Mouse (Mus musculus): ENCODE data around the gene Hoga1. TPM values are rescaled to one million over a fixed set of nuclear protein-coding genes. Genes with fewer than 3 reads are reported as not detected.

Gene Hoga1
- total RNA-seq (2014; fragmentation: Nextera tagmentation) (not detected in 2 replicates), total RNA-seq (2017) (not detected in 2 replicates), polyA plus RNA-seq (2012) (not detected in 2 replicates)

DNA sequence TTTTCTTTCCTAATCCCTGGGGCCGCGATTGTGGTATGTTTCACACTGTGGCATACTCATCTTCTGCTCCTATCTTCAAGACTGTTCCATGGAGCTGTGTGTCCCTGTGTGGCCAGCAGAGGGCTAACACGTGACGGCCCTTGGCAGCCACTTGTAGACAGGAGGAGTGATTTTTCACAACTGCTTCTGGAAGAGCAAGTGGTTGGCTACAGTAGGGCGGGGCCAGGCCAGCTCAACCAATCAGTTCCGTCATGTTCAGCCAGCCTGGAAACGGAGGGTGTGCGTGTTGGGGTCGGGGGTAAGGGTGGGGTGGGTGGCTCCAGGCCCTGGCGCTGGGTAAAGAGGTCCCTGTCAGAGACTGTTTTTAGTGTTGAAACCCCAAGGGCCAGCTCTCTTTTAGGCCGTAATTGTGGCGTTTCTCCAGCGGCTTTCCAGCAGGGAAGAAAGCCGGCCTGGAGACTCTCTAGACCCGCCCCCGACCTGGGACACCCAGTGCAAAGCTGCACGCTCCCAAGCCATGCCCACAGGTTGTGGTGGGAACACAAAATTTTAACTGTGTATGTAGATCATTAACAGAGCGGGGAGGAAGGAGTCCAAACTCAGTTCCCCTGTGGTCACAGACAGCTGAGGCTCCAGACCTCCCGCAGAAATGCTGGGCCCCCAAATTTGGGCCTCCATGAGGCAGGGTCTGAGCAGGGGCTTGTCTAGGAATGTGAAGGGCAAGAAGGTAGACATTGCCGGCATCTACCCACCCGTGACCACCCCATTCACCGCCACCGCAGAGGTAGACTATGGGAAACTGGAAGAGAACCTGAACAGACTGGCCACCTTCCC lies at the start of gene Hoga1:
Hoga1 (plus strand) TSS at position 342 of the 834 bp plus-strand sequence.
- H3K4me1 ChIP-seq (ENCODE audit: insufficient read depth, low read depth, low read length): no peaks in the 10 kb centered on the region
- ATAC-seq (ENCODE audit: extremely low read depth, insufficient number of reproducible peaks, low FRiP score, poor library complexity, severe bottlenecking) (no peak), DNase-seq (ENCODE audit: low spot score) (peak; percentile 19)
- TF ChIP-seq GATA2 (IDR thresholded peaks at IDR 0.05; ENCODE audit: borderline replicate concordance, low read depth, low read length): no peak
- TF ChIP-seq TAL1 (conservative IDR thresholded peaks at IDR 0.05; ENCODE audit: low read depth, low read length): no peak
- TF ChIP-seq GATA1 (IDR thresholded peaks at IDR 0.05; ENCODE audit: borderline replicate concordance, low read length): no peak
- TF ChIP-seq POLR2AphosphoS5 (IDR thresholded peaks at IDR 0.05; ENCODE audit: insufficient replicate concordance, low read depth, low read length): no peak
- TF ChIP-seq CTCF (IDR thresholded peaks at IDR 0.05; ENCODE audit: low read depth, low read length): no peak
- peaks cover 34% of the 10 kb centered on the region for H3K27me3 ChIP-seq (ENCODE audit: insufficient read depth, low read length)
- H3K4me3 ChIP-seq (ENCODE audit: low read depth, low read length): no peak within 1 kb of the TSS
- no peaks in the 10 kb centered on the region for H3K9me3 ChIP-seq (replicated peaks)
- H3K36me3 ChIP-seq (replicated peaks): no peaks in the 10 kb centered on the region

DNA sequence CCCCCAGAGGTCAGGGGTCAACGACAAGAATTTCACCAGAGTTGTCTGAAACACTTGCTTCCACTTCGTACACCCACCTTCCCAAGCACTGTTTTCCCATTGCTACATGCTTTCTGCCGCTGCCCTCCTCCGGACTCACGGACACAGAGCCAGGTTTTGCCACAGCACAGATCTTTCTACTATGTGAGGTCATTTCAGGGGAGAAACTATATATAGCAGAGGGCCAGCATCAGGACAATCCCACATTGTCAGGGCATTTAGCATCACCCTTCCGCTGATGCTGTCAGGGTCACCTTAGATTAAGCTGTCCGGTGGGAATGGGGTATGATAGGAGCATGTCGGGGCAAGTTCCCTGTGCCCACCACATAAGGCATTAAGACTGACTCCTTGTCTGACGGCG lies 48.3 kb upstream of the Hoga1 start:
- Histone ChIP-seq H3K36me3 (replicated peaks) (no peaks in the 10 kb centered on the region), H3K4me3 (ENCODE audit: low read depth, low read length) (no peak overlapping the region), H3K4me1 (ENCODE audit: insufficient read depth, low read depth, low read length) (no peaks in the 10 kb centered on the region), H3K9me3 (replicated peaks) (no peaks in the 10 kb centered on the region), H3K27me3 (ENCODE audit: insufficient read depth, low read length) (peaks cover 27% of the 10 kb centered on the region)
- DNase-seq (ENCODE audit: low spot score) (no peak), ATAC-seq (ENCODE audit: extremely low read depth, insufficient number of reproducible peaks, low FRiP score, poor library complexity, severe bottlenecking) (no peak)
- TF ChIP-seq CTCF (IDR thresholded peaks at IDR 0.05; ENCODE audit: low read depth, low read length) (no peak), GATA2 (IDR thresholded peaks at IDR 0.05; ENCODE audit: borderline replicate concordance, low read depth, low read length) (no peak), POLR2AphosphoS5 (IDR thresholded peaks at IDR 0.05; ENCODE audit: insufficient replicate concordance, low read depth, low read length) (no peak), TAL1 (conservative IDR thresholded peaks at IDR 0.05; ENCODE audit: low read depth, low read length) (no peak), GATA1 (IDR thresholded peaks at IDR 0.05; ENCODE audit: borderline replicate concordance, low read length) (no peak)

DNA sequence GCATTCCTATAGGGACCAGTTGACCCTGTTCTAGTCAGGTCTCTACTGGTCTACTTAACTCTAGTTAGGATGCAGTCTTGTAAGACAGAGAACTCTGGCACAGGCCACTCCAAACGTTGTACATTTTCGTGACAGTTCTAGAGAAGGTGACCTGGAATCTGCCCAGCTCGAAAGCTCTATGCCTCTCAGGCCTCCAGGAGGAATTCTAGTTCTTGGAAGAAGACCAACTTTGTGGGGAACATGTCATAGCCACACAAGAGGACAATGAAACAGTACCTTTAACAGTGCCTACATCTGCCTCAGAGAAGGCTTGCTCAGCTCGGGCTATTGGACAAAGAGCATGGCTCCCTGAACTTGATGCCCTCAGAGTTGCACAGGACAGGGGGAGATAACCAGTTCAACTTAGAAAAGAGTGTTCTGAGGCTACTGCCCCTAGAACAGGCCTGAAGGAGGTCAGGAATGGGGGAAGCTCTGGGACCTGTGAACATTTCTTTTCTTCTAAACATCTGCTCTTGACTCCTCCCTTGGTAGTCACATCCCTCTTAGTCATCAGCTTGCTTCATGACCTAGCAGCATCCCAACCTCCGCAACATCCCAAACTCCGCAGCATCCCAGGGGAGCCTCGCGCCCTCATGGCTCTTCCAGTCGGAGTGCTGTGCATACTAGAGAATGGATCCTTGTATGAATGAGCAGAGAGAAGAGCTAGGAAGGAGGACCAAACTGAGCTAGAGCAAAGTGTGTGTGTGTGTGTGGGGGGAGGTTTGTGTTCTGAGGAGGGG lies 46.5 kb upstream of the Hoga1 start:
- no peaks in the 10 kb centered on the region for H3K4me1 ChIP-seq (ENCODE audit: insufficient read depth, low read depth, low read length)
- no peak for TF ChIP-seq POLR2AphosphoS5 (IDR thresholded peaks at IDR 0.05; ENCODE audit: insufficient replicate concordance, low read depth, low read length)

DNA sequence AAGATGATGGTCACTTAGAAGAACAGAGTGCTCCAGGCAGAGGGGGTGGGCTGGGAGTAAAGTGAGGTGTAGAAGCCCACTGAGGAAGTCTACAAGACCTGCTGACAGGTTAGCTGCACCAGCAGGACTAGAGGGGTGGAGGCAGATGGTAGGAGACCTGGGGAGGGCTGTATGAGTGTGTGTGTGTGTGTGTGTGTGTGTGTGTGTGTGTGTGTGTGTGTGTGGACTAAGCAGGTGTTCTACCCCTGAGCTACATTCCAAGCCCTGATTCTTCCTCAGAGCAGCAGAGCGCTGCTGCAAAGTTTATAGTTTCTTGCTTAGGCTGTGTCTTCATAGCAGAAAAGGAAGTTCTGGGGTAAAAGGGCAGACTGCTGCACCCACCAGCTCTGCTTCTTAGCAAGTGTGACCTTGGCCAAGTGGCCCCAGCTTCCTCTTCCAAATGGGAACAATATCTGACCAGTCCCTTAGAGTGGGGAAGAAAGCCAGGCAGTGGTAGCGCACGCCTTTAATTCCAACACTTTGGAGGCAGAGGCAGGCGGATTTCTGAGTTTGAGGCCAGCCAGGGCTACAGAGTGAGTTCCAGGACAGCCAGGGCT lies 45.6 kb upstream of the Hoga1 start:
- H3K27me3 ChIP-seq (ENCODE audit: insufficient read depth, low read length): peaks cover 32% of the 10 kb centered on the region
- ATAC-seq (ENCODE audit: extremely low read depth, insufficient number of reproducible peaks, low FRiP score, poor library complexity, severe bottlenecking): no peak
- TF ChIP-seq CTCF (IDR thresholded peaks at IDR 0.05; ENCODE audit: low read depth, low read length) (no peak), GATA2 (IDR thresholded peaks at IDR 0.05; ENCODE audit: borderline replicate concordance, low read depth, low read length) (no peak), TAL1 (conservative IDR thresholded peaks at IDR 0.05; ENCODE audit: low read depth, low read length) (no peak), POLR2AphosphoS5 (IDR thresholded peaks at IDR 0.05; ENCODE audit: insufficient replicate concordance, low read depth, low read length) (no peak), GATA1 (IDR thresholded peaks at IDR 0.05; ENCODE audit: borderline replicate concordance, low read length) (no peak)
- no peak for DNase-seq (ENCODE audit: low spot score)
- no peaks in the 10 kb centered on the region for H3K9me3 ChIP-seq (replicated peaks)
- no peaks in the 10 kb centered on the region for H3K36me3 ChIP-seq (replicated peaks)
- H3K4me1 ChIP-seq (ENCODE audit: insufficient read depth, low read depth, low read length): no peaks in the 10 kb centered on the region
- no peak overlapping the region for H3K4me3 ChIP-seq (ENCODE audit: low read depth, low read length)

More for the DNA sequence above, 46.5 kb upstream of the Hoga1 start:
- no peak for ATAC-seq (ENCODE audit: extremely low read depth, insufficient number of reproducible peaks, low FRiP score, poor library complexity, severe bottlenecking)
- DNase-seq (ENCODE audit: low spot score): no peak
- no peaks in the 10 kb centered on the region for H3K9me3 ChIP-seq (replicated peaks)
- no peak overlapping the region for H3K4me3 ChIP-seq (ENCODE audit: low read depth, low read length)
- H3K36me3 ChIP-seq (replicated peaks): no peaks in the 10 kb centered on the region
- peaks cover 27% of the 10 kb centered on the region for H3K27me3 ChIP-seq (ENCODE audit: insufficient read depth, low read length)

DNA sequence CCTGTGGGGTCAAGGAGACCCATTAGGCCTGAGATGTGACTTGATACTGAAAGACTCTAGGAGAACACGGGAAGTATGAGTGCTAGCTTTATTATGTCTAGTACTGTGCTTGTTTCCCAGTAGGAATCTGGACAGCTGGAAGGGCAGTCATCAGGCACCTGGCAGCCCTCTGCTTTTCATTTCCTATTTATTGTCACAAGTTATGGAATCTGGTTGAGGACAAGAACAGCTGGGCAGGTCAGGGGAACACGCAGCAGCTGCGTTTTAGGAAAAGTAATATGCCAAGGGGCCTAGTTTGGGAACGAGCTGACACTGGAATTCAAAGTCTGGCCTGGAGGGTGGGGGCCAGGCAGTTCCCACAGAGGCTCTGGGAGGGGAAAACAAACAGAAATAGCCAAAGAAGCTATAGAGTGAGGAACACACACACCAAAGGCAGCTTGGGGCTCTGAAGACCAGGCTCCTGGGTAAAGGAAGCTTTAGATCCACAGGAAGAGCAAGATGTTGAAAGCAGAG lies 44.9 kb upstream of the Hoga1 start:
- TF ChIP-seq TAL1 (conservative IDR thresholded peaks at IDR 0.05; ENCODE audit: low read depth, low read length) (no peak), GATA1 (IDR thresholded peaks at IDR 0.05; ENCODE audit: borderline replicate concordance, low read length) (no peak), GATA2 (IDR thresholded peaks at IDR 0.05; ENCODE audit: borderline replicate concordance, low read depth, low read length) (no peak), CTCF (IDR thresholded peaks at IDR 0.05; ENCODE audit: low read depth, low read length) (no peak), POLR2AphosphoS5 (IDR thresholded peaks at IDR 0.05; ENCODE audit: insufficient replicate concordance, low read depth, low read length) (no peak)
- ATAC-seq (ENCODE audit: extremely low read depth, insufficient number of reproducible peaks, low FRiP score, poor library complexity, severe bottlenecking) (no peak), DNase-seq (ENCODE audit: low spot score) (no peak)
- H3K4me1 ChIP-seq (ENCODE audit: insufficient read depth, low read depth, low read length): no peaks in the 10 kb centered on the region
- no peaks in the 10 kb centered on the region for H3K9me3 ChIP-seq (replicated peaks)
- H3K27me3 ChIP-seq (ENCODE audit: insufficient read depth, low read length): peaks cover 32% of the 10 kb centered on the region
- H3K36me3 ChIP-seq (replicated peaks): no peaks in the 10 kb centered on the region
- no peak overlapping the region for H3K4me3 ChIP-seq (ENCODE audit: low read depth, low read length)

All from G1E (cell line).